Comparison of ENCODE assay signal across 8 mouse cellular contexts in genomic region chr17:83517280-83518015, GRCm38 (mm10). TPM values are rescaled to one million over a fixed set of nuclear protein-coding genes. Genes with fewer than 3 reads are reported as not detected.
DNase-seq lines count a peak whose midpoint lies in the region; ATAC-seq and TF ChIP-seq lines count a peak whose summit lies in the region.

Gene Cox7a2l, minus strand, starts transcription at chr17:83517330.

- H3K27ac ChIP-seq in testis, adult 2 months (ENCODE audit: control insufficient read depth, insufficient read depth, low read depth, low read length): no peak within 1 kb of the TSS
- no peak within 1 kb of the TSS for H3K27ac ChIP-seq in forebrain, embryonic 12.5 days

- no peaks in the 10 kb centered on the region for H3K9me3 ChIP-seq in forebrain, embryonic 12.5 days

- intact Hi-C loops in heart, postnatal 25 days (cut with DNase I): no loop called here
- intact Hi-C loops in left cerebral cortex, postnatal 10 days (cut with DNase I): loop anchor here (10.0 kb wide), 1 partner anchor 243 kb away; no protein-coding TSS in a partner anchor

- H3K36me3 ChIP-seq in testis, adult 2 months (ENCODE audit: control insufficient read depth, insufficient read depth, low read length): no peaks in the 10 kb centered on the region
- no peaks in the 10 kb centered on the region for H3K36me3 ChIP-seq in forebrain, embryonic 12.5 days (replicated peaks)

- no peak within 1 kb of the TSS for H3K4me3 ChIP-seq in testis, adult 2 months (ENCODE audit: control insufficient read depth, low read depth, low read length)
- no peak within 1 kb of the TSS for H3K4me3 ChIP-seq in forebrain, embryonic 12.5 days (replicated peaks)

- no peak for ATAC-seq in forebrain, embryonic 12.5 days (ENCODE audit: low FRiP score)
- ATAC-seq in monocyte, adult 5-6 weeks (replicated peaks; ENCODE audit: insufficient number of reproducible peaks, low FRiP score, low TSS enrichment, poor library complexity, severe bottlenecking): no peak

- no peak for TF ChIP-seq POLR2A in testis, adult 2 months (IDR thresholded peaks at IDR 0.05; ENCODE audit: control insufficient read depth, low read depth, low read length)

- TF ChIP-seq CTCF in testis, adult 2 months (IDR thresholded peaks at IDR 0.05; ENCODE audit: control insufficient read depth, insufficient read depth, insufficient replicate concordance, low read depth, low read length): no peak

- no peak within 1 kb of the TSS for H3K9ac ChIP-seq in forebrain, embryonic 12.5 days

- H3K27me3 ChIP-seq in testis, adult 2 months (ENCODE audit: control insufficient read depth, insufficient read depth, low read length): no peaks in the 10 kb centered on the region
- no peaks in the 10 kb centered on the region for H3K27me3 ChIP-seq in forebrain, embryonic 12.5 days

- 94% methylated on average over 8 of the region's 8 CpGs for WGBS in forebrain, embryonic 12.5 days

- DNase-seq in testis, postnatal 10 days (ENCODE audit: low spot score): no peak
- DNase-seq in heart, postnatal 25 days (ENCODE audit: low spot score): no peak
- DNase-seq in left cerebral cortex, postnatal 10 days (ENCODE audit: extremely low spot score in 1 of 2, low spot score in 2 of 2): peak in 1 of 2 experiments; percentile 33
- no peak for DNase-seq in cerebellum, adult 8-10 months
- DNase-seq in spleen, adult 12 weeks (ENCODE audit: low spot score): no peak

- H3K4me2 ChIP-seq in forebrain, embryonic 12.5 days: no peak within 1 kb of the TSS

- H3K4me1 ChIP-seq in testis, adult 2 months (ENCODE audit: control insufficient read depth, insufficient read depth, low read length): 0 out of 2 replicates have a peak, but pooled peaks cover 3% of the 10 kb centered on the region
- peaks cover 17% of the 10 kb centered on the region for H3K4me1 ChIP-seq in forebrain, embryonic 12.5 days

RNA-seq across cellular contexts. Expression of gene Cox7a2l, which starts in this region (rescaled TPM):
- polyA plus RNA-seq in testis, adult 2 months (2012; rRNA removed): 80.0 and 82.3 TPM in 2 replicates
- polyA plus RNA-seq in forebrain, embryonic 12.5 days (2016; fragmentation: Nextera tagmentation; extraction: Ambion mirVana): 140 TPM in 2 replicates
- 100 to 1,000 TPM; 290 to 313 TPM for total RNA-seq in heart, postnatal 25 days (2021)
- 100 to 1,000 TPM; 193 to 198 TPM for total RNA-seq in left cerebral cortex, postnatal 10 days (2021)
- 273 to 460 TPM (median 440 TPM) in 3 replicates for total RNA-seq in monocyte, adult 5-6 weeks (2017)
